11 mouse cellular contexts compared by ENCODE assay signal in genomic region chr5:115569308-115569707, GRCm38 (mm10). TPM values are rescaled to one million over a fixed set of nuclear protein-coding genes. Genes with fewer than 3 reads are reported as not detected.
A peak's percentile ranks its signal among the peaks of the same experiment; 100 is the strongest.
DNase-seq lines count a peak whose midpoint lies in the region; ATAC-seq and TF ChIP-seq lines count a peak whose summit lies in the region.
"Had no signal": no experiment of that assay in that cellular context is flagged by ENCODE, and none has a peak within 500 bp of the region (broad histone marks: within the 10 kb centered on the region; RNA-seq: fewer than 3 reads in every experiment).

No protein-coding gene starts in this region.

- WGBS in hindbrain, embryonic 10.5 days: 80% methylated on average over 11 of the region's 11 CpGs
- WGBS in hindbrain, embryonic 12.5 days: 73% methylated on average over 11 of the region's 11 CpGs
- 47% methylated on average over 11 of the region's 11 CpGs for WGBS in lung, postnatal 0 days

- no peak overlapping the region for H3K4me2 ChIP-seq in hindbrain, embryonic 12.5 days (replicated peaks)
- H3K4me2 ChIP-seq in lung, postnatal 0 days (replicated peaks; ENCODE audit: low read depth, low read length): no peak overlapping the region
- H3K4me2 ChIP-seq: neural tube, embryonic 12.5 days had no signal

- peaks cover 51% of the 10 kb centered on the region for H3K36me3 ChIP-seq in hindbrain, embryonic 10.5 days
- peaks cover 30% of the 10 kb centered on the region for H3K36me3 ChIP-seq in hindbrain, embryonic 12.5 days
- H3K36me3 ChIP-seq in lung, postnatal 0 days (ENCODE audit: insufficient read depth, low read length): no peaks in the 10 kb centered on the region

- H3K9ac ChIP-seq in hindbrain, embryonic 12.5 days: no peak overlapping the region
- H3K9ac ChIP-seq in lung, postnatal 0 days (replicated peaks; ENCODE audit: low read depth): no peak overlapping the region
- H3K9ac ChIP-seq: neural tube, embryonic 12.5 days had no signal

- TF ChIP-seq EP300 in lung, postnatal 0 days (IDR thresholded peaks at IDR 0.05): no peak

- 0 out of 2 replicates have a peak overlapping the region, but pooled peaks have one; percentile 45 for H3K27ac ChIP-seq in hindbrain, embryonic 10.5 days
- no peak overlapping the region for H3K27ac ChIP-seq in hindbrain, embryonic 12.5 days
- H3K27ac ChIP-seq in lung, postnatal 0 days (ENCODE audit: low read length): peak overlapping the region; percentile 51
- H3K27ac ChIP-seq: neural tube, embryonic 12.5 days had no signal

- no peak overlapping the region for H3K4me3 ChIP-seq in hindbrain, embryonic 10.5 days
- no peak overlapping the region for H3K4me3 ChIP-seq in hindbrain, embryonic 12.5 days
- no peak overlapping the region for H3K4me3 ChIP-seq in lung, postnatal 0 days (ENCODE audit: low read depth, low read length)
- H3K4me3 ChIP-seq: neural tube, embryonic 12.5 days had no signal

- TF ChIP-seq CTCF in lung, postnatal 0 days (IDR thresholded peaks at IDR 0.05): no peak

- H3K4me1 ChIP-seq in hindbrain, embryonic 10.5 days (replicated peaks): peaks cover 47% of the 10 kb centered on the region
- peaks cover 17% of the 10 kb centered on the region for H3K4me1 ChIP-seq in hindbrain, embryonic 12.5 days
- peaks cover 9% of the 10 kb centered on the region; the same call in 1 of the 2 replicates for H3K4me1 ChIP-seq in lung, postnatal 0 days (ENCODE audit: insufficient read depth, low read depth, low read length)

- no peak for ATAC-seq in hindbrain, embryonic 12.5 days (ENCODE audit: low FRiP score)
- ATAC-seq in lung, postnatal 0 days: no peak
- ATAC-seq: forebrain, embryonic 14.5 days had no signal

- DNase-seq in hindbrain, embryonic 10.5 days (ENCODE audit: low spot score): no peak
- DNase-seq in lung, postnatal 0 days (ENCODE audit: low spot score): no peak
- DNase-seq in lung, adult 18-20 months: no peak
- peak; percentile 40 to 47 for DNase-seq in kidney, postnatal 4 days
- DNase-seq in testis, postnatal 10 days (ENCODE audit: low spot score): peak; percentile 67
- DNase-seq in right cerebral cortex, postnatal 36 days (ENCODE audit: low spot score in 2 of 2): no peak
- DNase-seq: gastrocnemius, postnatal 36 days had no signal

- no peaks in the 10 kb centered on the region for H3K9me3 ChIP-seq in hindbrain, embryonic 10.5 days
- H3K9me3 ChIP-seq in hindbrain, embryonic 12.5 days (replicated peaks): no peaks in the 10 kb centered on the region
- no peaks in the 10 kb centered on the region for H3K9me3 ChIP-seq in lung, postnatal 0 days (ENCODE audit: low read length)
- H3K9me3 ChIP-seq: G1E; neural tube, embryonic 12.5 days had no signal

- no peaks in the 10 kb centered on the region for H3K27me3 ChIP-seq in hindbrain, embryonic 10.5 days (ENCODE audit: insufficient read depth, poor library complexity, severe bottlenecking)
- no peaks in the 10 kb centered on the region for H3K27me3 ChIP-seq in hindbrain, embryonic 12.5 days
- no peaks in the 10 kb centered on the region for H3K27me3 ChIP-seq in lung, postnatal 0 days (replicated peaks; ENCODE audit: insufficient read depth, low read length)
- H3K27me3 ChIP-seq: neural tube, embryonic 12.5 days had no signal

RNA-seq across cellular contexts. Expression of gene Gcn1l1, which starts 4.3 kb away (rescaled TPM):
- 56.9 and 57.5 TPM in 2 replicates for polyA plus RNA-seq in hindbrain, embryonic 10.5 days (2016; fragmentation: Nextera tagmentation; extraction: Ambion mirVana)
- polyA plus RNA-seq in hindbrain, embryonic 12.5 days (2016; fragmentation: Nextera tagmentation; extraction: Ambion mirVana): 57.6 and 62.5 TPM in 2 replicates
- polyA plus RNA-seq in lung, postnatal 0 days (2015; fragmentation: Nextera tagmentation; extraction: Ambion mirVana): 13.1 and 14.5 TPM in 2 replicates

RNA-seq across cellular contexts. Expression of gene Rplp0, which starts 10.0 kb away (rescaled TPM):
- 1,124 and 1,374 TPM in 2 replicates for polyA plus RNA-seq in hindbrain, embryonic 10.5 days (2016; fragmentation: Nextera tagmentation; extraction: Ambion mirVana)
- 819 and 900 TPM in 2 replicates for polyA plus RNA-seq in hindbrain, embryonic 12.5 days (2016; fragmentation: Nextera tagmentation; extraction: Ambion mirVana)
- polyA plus RNA-seq in lung, postnatal 0 days (2015; fragmentation: Nextera tagmentation; extraction: Ambion mirVana): 937 and 987 TPM in 2 replicates

Comparison
In these comparisons a context has a peak if more than half of its experiments do, and no peak if none do; other contexts are left out.
1. DNase-seq: peak in kidney, postnatal 4 days (2 of 2) and testis, postnatal 10 days (single experiment); none in hindbrain, embryonic 10.5 days (single experiment), lung, postnatal 0 days (single experiment), lung, adult 18-20 months (0 of 2) and right cerebral cortex, postnatal 36 days (0 of 2).